Mouse (Mus musculus) forebrain, embryonic 16.5 days (tissue): ENCODE data around the gene Rab7b. TPM values are rescaled to one million over a fixed set of nuclear protein-coding genes. Genes with fewer than 3 reads are reported as not detected.

Experiments
- ATAC-seq: fragments of 200-750 bp; cut with Nextera tagmentation; 2 replicates; pipeline ENCODE4 v1.8.0; 2017; ENCODE audit warnings: mild to moderate bottlenecking, moderate library complexity
- H3K27ac ChIP-seq: fragments of 300-500 bp; sonication (generic); 2 replicates; pipeline ENCODE4 v1.5.1; 2014; ENCODE audit warnings: low read length, control low read depth
- H3K27me3 ChIP-seq: fragments of 300-500 bp; sonication (generic); replicated peaks from 2 replicates; pipeline ENCODE4 v1.6.1; 2014; ENCODE audit warnings: low read length; ENCODE audit not compliant: control insufficient read depth, insufficient read depth
- H3K36me3 ChIP-seq: fragments of 300-500 bp; sonication (generic); 2 replicates; pipeline ENCODE4 v1.6.1; 2014; ENCODE audit not compliant: control insufficient read depth, insufficient read depth
- H3K4me1 ChIP-seq: fragments of 300-500 bp; sonication (generic); replicated peaks from 2 replicates; pipeline ENCODE4 v1.6.1; 2014; ENCODE audit warnings: low read length; ENCODE audit not compliant: control insufficient read depth, insufficient read depth
- H3K4me2 ChIP-seq: fragments of 300-500 bp; sonication (generic); 2 replicates; pipeline ENCODE4 v1.6.1; 2014; ENCODE audit warnings: mild to moderate bottlenecking, low read length, control low read depth
- H3K4me3 ChIP-seq: fragments of 300-500 bp; sonication (generic); replicated peaks from 2 replicates; pipeline ENCODE4 v1.5.1; 2014; ENCODE audit warnings: mild to moderate bottlenecking, low read length, control low read depth
- H3K9ac ChIP-seq: fragments of 300-500 bp; sonication (generic); replicated peaks from 2 replicates; pipeline ENCODE4 v1.6.1; 2014; ENCODE audit warnings: low read depth, low read length, control low read depth
- H3K9me3 ChIP-seq: fragments of 300-500 bp; sonication (generic); 2 replicates; pipeline ENCODE4 v1.6.1; 2016; ENCODE audit warnings: low read length; ENCODE audit not compliant: control insufficient read depth
- WGBS: fragments of 180-500 bp; shearing (Covaris S2); extraction: QIAGEN DNeasy Blood & Tissue Kit; methylation state at CpG from one replicate; pipeline ENCODE4 v1.1.7; 2014; 5-methylcytosine and 5-hydroxymethylcytosine counted together
- polyA plus RNA-seq: library from polyadenylated mRNA; unstranded; fragments of >200 nt; fragmentation: Nextera tagmentation; extraction: Ambion mirVana; gene quantifications from 2 replicates; pipeline ENCODE4 v1.2.1, GENCODE M21; 2015

Gene Rab7b
- polyA plus RNA-seq, 1 experiment from 2014 or later, result 1.0 TPM

- Histone ChIP-seq H3K4me2 (no peak overlapping the region), H3K4me1 (no peaks in the 10 kb centered on the region), H3K9ac (no peak overlapping the region), H3K4me3 (no peak overlapping the region), H3K9me3 (no peaks in the 10 kb centered on the region), H3K27ac (no peak overlapping the region), H3K36me3 (no peaks in the 10 kb centered on the region), H3K27me3 (no peaks in the 10 kb centered on the region)
- 72% methylated on average over 3 of the region's 3 CpGs for WGBS
- no peak for ATAC-seq
Measured at GRCm38 (mm10) chr1:131689016-131689415, 521 bp downstream of the Rab7b start.

- no peak overlapping the region for H3K4me2 ChIP-seq
- H3K27me3 ChIP-seq, result no peaks in the 10 kb centered on the region
- 75% methylated on average over 5 of the region's 5 CpGs for WGBS
- no peak overlapping the region for H3K4me3 ChIP-seq
- H3K9me3 ChIP-seq, result no peaks in the 10 kb centered on the region
- no peaks in the 10 kb centered on the region for H3K4me1 ChIP-seq
- H3K36me3 ChIP-seq, result no peaks in the 10 kb centered on the region
- no peak overlapping the region for H3K27ac ChIP-seq
- no peak for ATAC-seq
- H3K9ac ChIP-seq, result no peak overlapping the region
Measured at GRCm38 (mm10) chr1:131689899-131690298, 1.4 kb downstream of the Rab7b start.

GRCm38 (mm10) chr1:131690435-131690834 lies 1.9 kb downstream of the Rab7b start:
- no peak overlapping the region for H3K9ac ChIP-seq
- H3K9me3 ChIP-seq, result no peaks in the 10 kb centered on the region
- no peak for ATAC-seq
- no peak overlapping the region for H3K27ac ChIP-seq
- H3K4me2 ChIP-seq, result no peak overlapping the region
- H3K27me3 ChIP-seq, result no peaks in the 10 kb centered on the region
- H3K4me1 ChIP-seq, result no peaks in the 10 kb centered on the region
- no peaks in the 10 kb centered on the region for H3K36me3 ChIP-seq
- 65% methylated on average over 3 of the region's 3 CpGs for WGBS
- no peak overlapping the region for H3K4me3 ChIP-seq

- Histone ChIP-seq H3K36me3 (no peaks in the 10 kb centered on the region), H3K4me2 (no peak overlapping the region), H3K9me3 (no peaks in the 10 kb centered on the region), H3K27ac (no peak overlapping the region), H3K27me3 (no peaks in the 10 kb centered on the region), H3K4me1 (no peaks in the 10 kb centered on the region), H3K9ac (no peak overlapping the region), H3K4me3 (no peak overlapping the region)
- ATAC-seq, result no peak
Measured at GRCm38 (mm10) chr1:131691356-131691755, 2.9 kb downstream of the Rab7b start.

- no peaks in the 10 kb centered on the region for H3K9me3 ChIP-seq
- H3K4me1 ChIP-seq, result no peaks in the 10 kb centered on the region
- H3K9ac ChIP-seq, result no peak overlapping the region
- no peaks in the 10 kb centered on the region for H3K27me3 ChIP-seq
- H3K27ac ChIP-seq, result no peak overlapping the region
- 82% methylated on average over 2 of the region's 2 CpGs for WGBS
- no peak for ATAC-seq
- no peaks in the 10 kb centered on the region for H3K36me3 ChIP-seq
- no peak overlapping the region for H3K4me2 ChIP-seq
- H3K4me3 ChIP-seq, result no peak overlapping the region
Measured at GRCm38 (mm10) chr1:131695308-131695707, 6.8 kb downstream of the Rab7b start.

GRCm38 (mm10) chr1:131696325-131696724 lies 7.8 kb downstream of the Rab7b start:
- Histone ChIP-seq H3K4me1 (no peaks in the 10 kb centered on the region), H3K9ac (no peak overlapping the region), H3K4me2 (no peak overlapping the region), H3K36me3 (no peaks in the 10 kb centered on the region), H3K9me3 (no peaks in the 10 kb centered on the region), H3K27me3 (no peaks in the 10 kb centered on the region), H3K27ac (no peak overlapping the region), H3K4me3 (no peak overlapping the region)
- no peak for ATAC-seq
- 56% methylated on average over 4 of the region's 4 CpGs for whole genome bisulfite sequencing

GRCm38 (mm10) chr1:131698770-131699169 lies 10.3 kb downstream of the Rab7b start:
- H3K4me2 ChIP-seq, result no peak overlapping the region
- H3K4me3 ChIP-seq, result no peak overlapping the region
- 94% methylated on average over 3 of the region's 3 CpGs for WGBS
- no peaks in the 10 kb centered on the region for H3K4me1 ChIP-seq
- H3K9ac ChIP-seq, result no peak overlapping the region
- ATAC-seq, result no peak
- H3K27me3 ChIP-seq, result no peaks in the 10 kb centered on the region
- H3K9me3 ChIP-seq, result no peaks in the 10 kb centered on the region
- no peak overlapping the region for H3K27ac ChIP-seq
- H3K36me3 ChIP-seq, result no peaks in the 10 kb centered on the region

- Histone ChIP-seq H3K4me2 (no peak overlapping the region), H3K4me1 (no peaks in the 10 kb centered on the region), H3K27me3 (no peaks in the 10 kb centered on the region), H3K36me3 (no peaks in the 10 kb centered on the region), H3K9ac (no peak overlapping the region), H3K9me3 (no peaks in the 10 kb centered on the region), H3K4me3 (no peak overlapping the region), H3K27ac (no peak overlapping the region)
- WGBS, result 85% methylated on average over 4 of the region's 4 CpGs
- ATAC-seq, result no peak
Measured at GRCm38 (mm10) chr1:131699642-131700041, 11.1 kb downstream of the Rab7b start.

- H3K4me1 ChIP-seq, result no peaks in the 10 kb centered on the region
- no peaks in the 10 kb centered on the region for H3K9me3 ChIP-seq
- no peak overlapping the region for H3K4me2 ChIP-seq
- 70% methylated on average over 5 of the region's 5 CpGs for WGBS
- H3K4me3 ChIP-seq, result no peak overlapping the region
- H3K27ac ChIP-seq, result no peak overlapping the region
- ATAC-seq, result no peak
- no peaks in the 10 kb centered on the region for H3K27me3 ChIP-seq
- H3K36me3 ChIP-seq, result no peaks in the 10 kb centered on the region
- no peak overlapping the region for H3K9ac ChIP-seq
Measured at GRCm38 (mm10) chr1:131700447-131700846, 12.0 kb downstream of the Rab7b start.

GRCm38 (mm10) chr1:131701391-131701790 lies 12.9 kb downstream of the Rab7b start:
- H3K9me3 ChIP-seq, result no peaks in the 10 kb centered on the region
- no peak overlapping the region for H3K27ac ChIP-seq
- H3K9ac ChIP-seq, result no peak overlapping the region
- H3K4me1 ChIP-seq, result no peaks in the 10 kb centered on the region
- H3K4me2 ChIP-seq, result no peak overlapping the region
- no peak overlapping the region for H3K4me3 ChIP-seq
- H3K27me3 ChIP-seq, result no peaks in the 10 kb centered on the region
- ATAC-seq, result no peak
- no peaks in the 10 kb centered on the region for H3K36me3 ChIP-seq
- WGBS, result 88% methylated on average over 5 of the region's 5 CpGs
